Mouse (Mus musculus): ENCODE measurements at regions not wholly inside any gene's neighbourhood (a gene's known extent, or its start where the extent isn't known, plus 50 kb on each side); places are given as distances from the start of the nearest gene placed in this dataset.

DNA sequence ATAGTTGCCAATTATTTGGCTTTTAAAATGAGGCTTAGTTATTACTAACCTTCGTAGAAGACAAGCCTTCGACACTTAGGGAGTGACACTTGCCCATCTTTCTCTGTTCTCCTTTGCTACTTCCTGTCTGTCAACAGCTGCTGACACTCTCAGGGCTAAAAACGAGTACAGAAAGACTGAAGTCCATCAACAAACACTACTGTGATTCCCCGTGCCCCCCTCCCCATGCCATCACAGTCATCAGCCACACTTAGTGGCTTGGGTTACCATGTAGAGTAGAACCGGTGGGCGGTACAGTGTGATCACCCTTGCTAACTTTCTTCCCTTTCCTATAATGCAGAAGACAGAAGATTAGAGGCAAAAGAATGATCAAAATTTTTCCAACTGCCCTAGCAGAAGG, 402.4 kb downstream of the Atp23 start:
- ATAC-seq (ENCODE audit: low TSS enrichment) = no peak

DNA sequence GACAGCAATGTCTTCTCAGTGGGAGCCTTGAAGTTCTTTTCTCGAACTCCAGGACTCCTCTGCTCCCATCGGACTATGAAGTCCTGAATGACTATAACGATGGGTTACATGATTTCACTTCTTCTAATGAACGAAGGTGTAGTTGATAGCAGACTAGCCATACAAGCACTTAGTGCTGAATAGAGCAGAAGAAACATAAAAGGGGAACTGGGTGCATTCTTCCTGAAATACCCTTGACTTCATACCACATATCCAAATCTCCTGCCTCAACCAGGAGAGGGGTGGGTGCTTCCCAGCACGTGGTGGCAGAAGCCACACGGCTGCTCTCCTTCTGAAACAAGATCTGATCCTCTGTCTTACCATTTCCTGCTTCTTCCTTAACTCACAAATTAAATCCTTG, 407.4 kb downstream of the Atp23 start:
- no peak for ATAC-seq (ENCODE audit: low TSS enrichment)

DNA sequence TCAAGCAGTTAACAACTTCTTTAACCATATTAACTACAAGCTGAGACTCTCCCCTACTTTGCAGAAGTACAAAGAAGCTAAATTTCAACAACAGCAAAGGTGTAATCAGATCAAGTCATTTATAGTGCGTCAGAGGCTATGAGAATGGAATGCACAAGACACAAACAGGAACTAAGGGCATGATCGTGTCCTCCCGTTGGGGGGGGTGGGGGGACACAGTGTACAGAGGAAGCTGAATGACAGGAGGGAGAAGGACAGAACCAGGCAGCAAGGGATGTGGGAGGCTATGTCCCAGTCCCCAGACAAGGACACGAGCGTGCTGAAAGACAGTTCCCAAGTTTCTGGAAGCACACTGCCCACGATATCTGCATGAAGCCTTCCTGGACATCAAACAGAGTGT, 408.9 kb downstream of the Atp23 start:
- peak; percentile 8; the same call in 1 of the 2 replicates for ATAC-seq (ENCODE audit: low TSS enrichment)

DNA sequence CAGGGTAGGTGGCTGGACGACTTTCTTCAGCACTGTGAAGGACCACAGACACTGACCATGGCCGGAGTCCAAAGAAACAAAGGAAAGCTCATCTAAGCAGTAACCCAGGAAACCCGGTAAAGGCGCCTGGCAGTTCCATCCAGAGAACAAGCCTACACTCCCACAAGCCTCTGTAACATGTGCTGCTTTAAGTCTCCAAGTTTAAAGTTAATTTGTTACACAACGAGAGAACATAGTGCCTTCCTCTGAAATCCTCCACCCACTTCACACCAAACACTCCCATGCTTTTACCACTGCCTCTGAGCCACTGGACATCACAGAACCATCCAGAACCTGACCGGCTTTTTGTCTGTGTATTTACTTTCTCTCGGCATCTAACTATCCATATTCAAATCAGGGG, 416.0 kb downstream of the Atp23 start:
- peak; percentile 91 for ATAC-seq (ENCODE audit: low TSS enrichment)

DNA sequence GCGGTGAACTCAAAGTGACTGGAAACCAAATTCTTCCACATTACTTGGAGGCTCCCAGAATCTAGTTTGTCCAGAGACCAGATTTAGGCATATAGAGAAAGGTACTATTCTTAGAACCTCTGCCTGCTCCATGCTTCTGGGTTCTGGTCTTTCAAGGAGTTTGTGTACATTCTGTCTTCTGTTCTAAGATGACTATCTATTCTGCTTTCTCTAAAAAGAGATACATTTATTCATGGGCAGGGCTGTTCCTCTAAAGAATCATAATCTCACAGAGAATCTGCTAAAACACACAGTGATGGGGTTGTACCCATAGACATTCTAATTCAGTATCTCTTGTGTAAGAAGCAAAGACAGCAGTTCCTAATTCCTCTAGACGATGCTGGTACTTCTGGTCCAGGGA, 417.7 kb downstream of the Atp23 start:
- peak; percentile 84 for ATAC-seq (ENCODE audit: low TSS enrichment)

DNA sequence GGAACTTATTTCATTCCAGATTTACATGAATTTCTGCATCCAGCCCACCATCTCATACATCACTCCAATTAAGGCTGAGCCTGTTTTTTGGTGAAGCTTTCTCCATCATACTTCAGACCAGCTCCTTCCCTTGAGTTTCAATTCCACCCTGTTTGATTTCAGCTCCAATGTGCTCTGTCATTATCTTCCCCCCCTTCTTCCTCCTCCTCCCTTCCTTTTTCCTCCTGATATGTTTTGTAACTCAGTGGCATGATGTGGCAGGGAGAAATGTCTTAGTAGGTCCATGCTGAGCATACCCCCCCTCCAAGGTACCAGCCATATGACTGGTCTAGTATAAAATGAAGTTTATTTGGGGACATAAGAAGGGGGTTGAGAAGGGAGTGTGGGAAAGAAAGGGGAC, 420.8 kb downstream of the Atp23 start:
- no peak for ATAC-seq (ENCODE audit: low TSS enrichment)

DNA sequence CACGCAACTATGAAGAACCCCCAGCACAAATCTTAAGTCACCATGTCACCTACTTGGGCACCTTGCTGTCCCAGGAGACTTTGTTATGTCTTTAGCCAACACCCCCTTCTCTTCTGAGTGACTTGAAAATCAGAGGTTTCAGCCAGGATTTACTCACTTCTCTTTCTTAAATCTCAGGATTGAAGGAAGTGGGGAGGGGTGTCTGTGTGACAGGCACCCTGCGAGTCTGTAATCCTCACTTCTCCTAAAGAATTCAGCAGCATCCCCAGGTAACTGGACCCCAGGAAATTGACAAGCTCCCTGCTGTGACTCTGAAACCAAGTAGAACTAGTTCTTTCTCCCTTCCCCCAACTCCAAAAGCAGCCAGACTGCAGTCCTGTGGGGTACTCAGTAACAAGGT, 421.4 kb downstream of the Atp23 start:
- ATAC-seq (ENCODE audit: low TSS enrichment) = no peak

DNA sequence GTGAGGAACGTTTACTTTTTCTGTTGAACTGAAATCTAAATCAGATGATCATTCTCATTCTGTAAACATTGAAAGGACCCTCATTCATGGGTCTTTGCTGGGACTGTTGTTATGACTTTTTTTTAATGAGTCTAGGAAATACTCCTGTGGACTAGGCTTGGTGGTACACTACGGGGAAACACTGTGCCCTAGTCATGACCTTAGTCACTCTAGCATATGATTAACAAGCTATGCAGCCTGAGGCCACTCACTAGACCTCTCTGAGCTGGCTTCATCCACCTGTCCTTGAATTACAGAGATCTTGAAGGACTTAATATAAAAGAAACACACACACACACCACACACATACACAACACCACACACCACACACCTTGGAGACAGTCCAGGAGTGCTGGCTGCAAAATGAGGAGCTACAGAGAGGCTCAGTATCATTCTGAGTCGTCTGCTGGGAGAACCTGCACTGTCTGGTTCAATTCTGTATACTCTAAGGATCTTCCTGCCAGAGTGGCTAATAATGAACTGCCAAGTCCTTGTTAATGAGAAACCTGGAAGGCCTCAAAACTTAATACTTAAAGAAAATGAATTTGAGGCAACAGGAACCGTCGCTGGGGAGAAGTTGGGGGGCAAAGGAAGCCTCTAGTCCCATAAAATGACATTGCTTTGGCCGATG, 428.0 kb downstream of the Atp23 start:
- ATAC-seq (ENCODE audit: low TSS enrichment) = no peak

DNA sequence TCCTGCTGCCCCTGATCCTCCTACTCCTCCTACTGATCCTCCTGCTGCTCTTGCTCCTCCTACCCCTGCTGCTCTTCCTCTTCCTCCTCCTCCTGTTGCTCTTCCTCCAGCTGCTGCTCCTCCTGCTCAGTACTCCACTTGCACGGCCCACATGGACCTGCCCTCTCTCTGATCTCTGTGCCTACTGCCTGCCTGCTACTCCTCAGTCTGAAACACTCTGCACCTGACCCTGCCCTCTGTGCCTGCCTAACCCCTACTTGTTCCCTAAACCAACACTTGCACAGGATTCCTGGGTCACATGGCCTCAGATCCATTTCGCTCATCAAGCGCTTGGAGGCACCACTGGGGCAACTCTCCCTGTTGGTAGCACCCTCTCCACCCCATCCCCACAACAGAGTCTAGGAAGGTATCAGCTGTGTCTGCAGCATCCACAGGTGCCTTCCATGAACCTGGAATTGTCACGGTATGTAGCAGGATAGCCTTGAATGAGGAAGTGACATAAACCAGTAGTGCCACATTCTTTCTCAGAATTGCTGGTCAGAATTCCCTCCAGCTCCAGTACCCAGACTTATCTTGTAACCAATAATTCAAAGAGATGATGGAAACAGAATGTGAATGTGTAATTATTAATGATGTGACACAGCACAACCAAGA, 430.2 kb downstream of the Atp23 start:
- ATAC-seq (ENCODE audit: low TSS enrichment) = no peak

DNA sequence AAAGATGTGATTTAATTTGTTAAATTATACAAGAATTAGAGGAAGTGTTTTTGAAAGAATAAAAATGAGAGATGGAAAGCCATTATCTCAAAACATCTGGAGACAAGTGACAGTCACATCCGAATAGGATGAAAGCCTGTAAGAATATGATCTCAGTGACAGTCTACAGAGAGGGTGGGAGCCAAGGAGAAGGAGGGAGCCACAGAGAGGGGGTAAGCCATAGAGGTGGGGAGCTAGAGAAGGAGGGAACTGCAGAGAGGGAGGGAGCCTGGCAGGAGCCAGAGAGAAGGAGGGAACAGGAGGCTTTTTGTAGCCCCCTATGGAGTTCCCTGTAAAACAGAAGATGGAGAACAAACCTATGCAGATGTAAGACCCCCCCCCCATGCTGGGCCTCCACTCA, 438.4 kb downstream of the Atp23 start:
- no peak for ATAC-seq (ENCODE audit: low TSS enrichment)

DNA sequence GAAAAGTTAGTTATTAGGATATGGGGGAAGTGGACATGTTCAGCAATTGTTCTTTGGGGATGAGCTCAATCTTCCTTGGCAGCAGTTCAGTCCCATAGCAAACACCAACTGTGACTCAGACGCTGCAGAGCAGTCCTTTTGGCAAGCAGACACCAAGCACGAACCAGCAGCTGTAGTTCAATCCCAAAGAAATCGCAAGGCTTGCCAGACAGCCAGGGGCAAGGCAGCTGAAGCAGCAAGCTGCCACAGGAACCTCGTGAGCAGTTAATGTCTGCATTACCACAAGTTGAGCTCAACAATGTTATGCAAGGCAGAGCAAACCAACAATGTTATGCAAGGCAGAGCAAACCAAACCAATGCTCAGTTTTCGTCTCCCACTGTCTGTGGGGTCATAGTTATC, 442.6 kb downstream of the Atp23 start:
- ATAC-seq (ENCODE audit: low TSS enrichment) = 0 out of 2 replicates have a peak, but pooled peaks have one; percentile 64

DNA sequence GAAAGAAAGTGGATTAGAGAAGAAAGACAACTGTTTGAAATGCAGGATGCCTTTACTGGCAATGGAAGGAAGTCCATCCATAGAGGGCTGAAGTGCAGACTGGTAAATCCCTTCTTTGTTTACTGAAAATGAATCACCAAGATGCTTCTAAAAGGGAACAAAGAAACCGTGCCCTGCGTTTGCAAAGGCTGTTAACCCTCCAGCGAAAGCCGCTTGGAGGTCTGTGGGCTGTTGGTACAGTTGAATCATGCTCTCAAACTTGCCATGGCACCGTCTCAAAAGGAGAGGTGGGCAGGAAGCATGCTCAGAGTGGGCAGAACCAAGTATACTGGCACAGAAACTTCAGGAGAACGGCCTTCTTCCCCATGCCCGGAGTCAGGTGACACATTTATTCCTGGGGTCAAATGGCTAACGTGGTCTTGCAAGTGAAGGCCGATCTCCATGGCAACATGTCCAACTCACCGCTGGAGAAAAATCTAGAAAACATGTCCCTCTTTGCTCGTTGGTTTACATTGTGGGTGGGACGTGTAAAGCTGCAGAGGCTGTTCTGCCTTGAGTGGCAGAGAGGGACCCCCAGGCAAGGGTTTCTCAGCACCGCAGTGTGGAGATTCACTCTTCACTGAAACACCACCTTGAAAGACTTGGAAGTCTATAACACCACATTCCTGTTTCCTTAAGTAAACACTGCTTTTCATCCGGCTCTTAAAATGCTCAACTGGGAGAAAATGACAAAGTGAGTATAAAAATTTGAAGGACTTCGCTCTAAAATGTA, 448.2 kb downstream of the Atp23 start:
- ATAC-seq (ENCODE audit: low TSS enrichment) = peak; percentile 23; the same call in 1 of the 2 replicates

DNA sequence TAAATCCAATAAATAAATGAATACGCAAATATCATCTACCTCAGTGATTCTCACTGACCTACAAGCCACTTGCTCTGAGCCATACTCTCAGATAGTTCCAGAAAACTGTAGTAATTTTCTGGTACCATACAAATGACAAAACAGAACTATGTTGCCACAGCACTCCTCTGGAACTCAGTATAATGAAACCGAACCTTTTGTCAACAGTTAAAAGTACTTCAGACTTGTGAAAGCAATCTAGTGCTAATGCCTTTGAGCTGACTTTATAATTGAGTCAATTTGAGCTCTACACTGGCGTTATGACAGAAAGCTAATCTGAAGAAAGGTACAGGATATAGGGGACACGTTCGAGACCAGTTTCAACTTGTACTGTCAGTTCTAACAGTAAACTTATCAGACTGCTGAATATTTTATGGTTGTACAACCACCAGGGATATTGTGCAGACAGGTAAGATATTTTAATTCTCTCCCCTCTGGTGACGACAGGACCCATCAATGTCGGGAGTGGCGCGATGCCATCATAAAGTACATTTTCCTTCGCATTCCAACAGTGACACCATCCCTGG, 449.0 kb downstream of the Atp23 start:
- ATAC-seq (ENCODE audit: low TSS enrichment) = no peak

DNA sequence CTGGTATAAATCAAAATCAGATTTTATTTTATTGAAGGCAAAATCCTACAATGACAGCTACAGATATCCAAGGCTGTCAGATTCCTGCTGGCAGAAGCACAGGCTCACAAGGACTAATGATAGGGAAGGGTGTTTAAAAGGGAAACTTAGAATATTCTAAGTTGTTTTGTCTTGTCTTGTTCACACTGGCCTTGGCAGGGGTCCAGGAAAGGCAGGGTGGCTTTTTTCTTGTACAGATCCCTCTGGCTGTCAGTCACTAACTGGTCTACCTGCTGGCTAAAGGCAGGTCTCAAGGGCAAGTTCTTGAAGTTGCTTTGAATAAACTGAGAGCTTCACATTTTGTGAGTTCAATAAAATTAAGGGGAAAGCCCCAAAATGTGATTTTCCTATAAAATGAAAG, 465.3 kb downstream of the Lrig3 start:
- no peak for ATAC-seq (ENCODE audit: low TSS enrichment)

DNA sequence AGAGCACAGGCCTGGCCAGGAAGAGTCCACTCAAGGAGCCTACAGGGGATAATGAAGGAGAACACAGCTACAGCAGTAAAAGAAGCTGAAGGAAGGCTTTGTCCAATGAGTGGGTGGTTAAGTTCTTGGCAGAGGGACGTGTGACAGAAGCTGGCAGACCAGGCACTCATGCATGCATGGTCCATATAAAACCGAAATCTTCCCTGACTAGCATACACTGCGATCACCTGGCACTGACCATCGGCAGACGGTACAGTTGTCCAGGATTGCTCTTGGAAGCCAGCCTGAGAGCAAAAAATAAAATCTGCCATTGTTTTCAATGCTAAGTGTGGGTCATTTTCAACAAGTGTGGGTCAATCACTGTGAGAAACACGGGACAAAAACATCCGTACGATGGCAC, 464.4 kb downstream of the Lrig3 start:
- peak; percentile 65 for ATAC-seq (ENCODE audit: low TSS enrichment)

DNA sequence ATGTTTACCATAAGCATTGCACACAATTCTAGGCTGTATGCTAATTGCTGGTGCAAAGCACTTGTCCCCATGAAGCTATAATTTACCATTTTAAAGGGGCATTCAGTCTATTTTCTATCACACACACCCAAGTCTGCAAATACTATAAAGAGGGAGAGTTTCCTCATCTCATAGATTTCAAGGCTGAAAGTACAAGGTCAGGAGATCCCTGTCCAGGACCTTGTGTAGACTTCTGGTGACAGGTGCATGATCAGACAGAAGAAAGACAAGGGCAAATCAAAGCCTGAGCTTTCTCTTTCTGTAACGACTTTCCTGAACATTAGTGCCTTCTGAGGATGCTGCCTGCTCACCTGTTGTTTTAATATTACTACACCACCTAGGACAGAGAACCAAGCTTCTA, 463.5 kb downstream of the Lrig3 start:
- no peak for ATAC-seq (ENCODE audit: low TSS enrichment)

DNA sequence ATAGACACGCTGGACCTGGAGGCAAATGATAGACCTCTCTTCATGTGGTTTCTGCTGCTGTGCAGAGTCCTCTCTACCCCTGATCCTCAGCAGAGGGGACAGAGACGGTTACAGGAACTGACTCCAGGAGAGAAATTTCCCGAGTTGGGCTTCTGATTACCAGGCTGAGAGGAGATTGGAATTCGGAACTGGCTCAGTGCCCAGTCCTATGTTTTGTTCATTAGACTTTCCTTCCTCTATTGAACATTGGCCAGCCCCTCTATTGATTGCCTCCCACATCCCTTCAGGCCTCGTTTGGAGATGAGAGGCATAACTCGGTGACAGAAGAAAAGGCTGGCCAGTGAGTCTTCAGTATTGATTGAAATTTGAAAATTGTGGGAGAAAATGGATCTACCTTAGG, 456.1 kb downstream of the Lrig3 start:
- no peak for ATAC-seq (ENCODE audit: low TSS enrichment)

DNA sequence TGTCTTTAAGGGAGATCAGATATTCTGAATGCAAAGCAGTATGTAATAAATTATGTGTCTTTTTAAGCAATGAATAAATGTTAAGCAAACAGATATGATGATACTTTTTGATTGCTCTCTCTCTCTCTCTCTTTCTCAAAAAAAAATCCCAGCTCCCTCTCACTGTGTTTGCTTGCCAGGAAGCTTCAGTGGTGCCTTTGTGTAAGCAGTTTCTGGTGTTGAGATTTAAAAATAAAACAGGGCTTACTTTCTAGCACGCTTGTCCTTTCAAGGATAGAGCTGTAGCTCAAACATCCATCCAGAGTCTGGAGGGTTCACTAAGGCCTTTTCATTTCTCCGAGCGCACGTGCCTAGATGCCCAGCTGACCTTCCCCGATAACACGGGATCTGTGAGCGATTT, 447.8 kb downstream of the Lrig3 start:
- ATAC-seq (ENCODE audit: low TSS enrichment) = peak; percentile 82

DNA sequence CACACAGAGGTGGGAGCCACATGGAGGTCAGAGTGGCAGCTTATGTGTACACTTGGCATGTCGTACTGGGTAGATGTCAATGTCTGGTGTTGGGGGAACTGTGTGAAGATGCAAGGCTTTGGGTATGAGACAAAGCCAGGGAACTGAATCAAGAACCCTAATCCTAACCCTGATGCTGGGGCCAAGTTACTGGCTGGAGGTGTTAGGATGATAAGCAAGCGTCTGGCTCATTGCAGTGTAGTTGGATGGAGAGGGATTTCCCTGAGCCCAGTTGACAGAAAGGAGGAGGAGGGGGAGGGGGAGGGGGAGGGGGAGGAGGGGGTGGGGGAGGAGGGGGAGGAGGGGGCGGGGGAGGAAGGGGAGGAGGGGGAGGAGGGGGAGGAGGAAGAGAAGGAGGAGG, 426.3 kb downstream of the Lrig3 start:
- ATAC-seq (ENCODE audit: low TSS enrichment) = no peak

DNA sequence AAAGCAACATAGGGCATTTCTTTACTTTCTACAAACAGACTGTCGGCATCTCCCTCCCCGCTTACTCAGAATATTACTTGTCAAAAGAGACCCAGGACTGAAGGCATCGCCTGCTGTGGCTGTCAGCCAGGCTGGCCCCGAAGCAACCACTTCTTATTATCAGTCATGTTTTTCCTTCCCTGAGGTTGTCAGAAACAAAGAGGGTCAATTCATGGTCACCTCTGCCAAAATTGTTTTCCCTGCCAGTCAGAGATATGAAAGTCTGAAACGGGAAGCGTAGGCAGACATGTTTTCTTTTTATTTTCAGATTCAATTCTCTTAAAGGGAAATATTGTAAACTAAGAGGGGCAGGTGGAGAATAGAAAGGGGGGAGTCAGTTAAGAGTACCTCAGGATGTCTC, 425.8 kb downstream of the Lrig3 start:
- no peak for ATAC-seq (ENCODE audit: low TSS enrichment)

DNA sequence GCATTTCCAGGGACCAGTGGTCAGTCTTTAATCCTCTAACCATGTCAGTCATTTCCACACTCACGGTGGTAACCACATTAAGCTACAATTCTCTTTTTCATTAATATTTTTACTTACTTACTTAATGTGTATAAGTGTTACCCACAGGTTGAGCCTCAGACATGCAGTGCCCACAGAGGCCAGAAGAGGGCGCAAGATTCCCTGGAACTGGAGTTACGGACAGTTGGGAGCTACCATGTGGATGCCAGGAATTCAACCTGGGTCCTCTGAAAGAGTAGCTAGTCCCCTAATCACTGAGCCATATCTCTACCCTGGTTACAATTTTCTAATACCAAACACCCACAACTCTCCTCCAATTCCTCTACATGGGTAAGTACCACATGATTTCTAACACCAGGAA, 420.5 kb downstream of the Lrig3 start:
- ATAC-seq (ENCODE audit: low TSS enrichment) = no peak

DNA sequence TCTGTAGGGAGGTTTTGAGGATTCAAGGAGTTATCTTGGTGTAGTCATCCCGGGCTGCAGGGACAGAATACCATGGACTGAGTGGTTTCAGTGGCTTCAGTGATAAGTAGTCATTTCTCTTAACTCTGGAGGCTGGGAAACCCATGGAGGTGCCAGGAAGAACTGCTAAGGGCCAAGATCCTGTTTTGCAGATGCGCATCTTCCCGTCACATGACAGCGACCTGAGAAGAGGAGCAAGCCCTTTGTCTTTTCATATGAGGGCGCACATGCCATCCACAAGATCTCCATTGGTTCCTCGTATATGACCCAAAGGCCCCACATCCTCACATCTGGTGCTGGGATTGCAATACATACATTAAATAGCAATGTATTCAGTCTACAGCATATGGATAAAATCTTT, 419.7 kb downstream of the Lrig3 start:
- no peak for ATAC-seq (ENCODE audit: low TSS enrichment)

DNA sequence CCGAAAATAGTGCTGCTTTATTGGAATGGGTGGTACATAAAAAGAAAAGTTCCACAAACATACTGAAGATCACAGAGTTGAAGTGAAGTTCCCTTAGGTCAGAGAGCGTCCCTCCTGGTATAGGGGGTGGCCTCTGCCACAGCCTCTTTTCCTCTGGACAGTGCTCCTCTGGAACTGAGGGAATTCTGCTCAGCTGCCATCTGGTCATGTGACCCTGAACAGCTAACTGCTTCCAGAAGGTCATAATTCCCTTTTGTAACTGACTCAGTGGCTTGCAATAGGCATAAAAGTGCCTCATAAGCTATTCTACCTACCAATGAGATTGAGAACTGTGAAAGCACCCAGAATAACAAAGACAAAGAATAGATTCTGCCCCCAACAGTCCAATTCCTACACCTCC, 414.4 kb downstream of the Lrig3 start:
- no peak for ATAC-seq (ENCODE audit: low TSS enrichment)

Data from frontal cortex, adult (tissue).